Mouse (Mus musculus): Measurements from ENCODE around the gene Zbtb40. TPM values are rescaled to one million over a fixed set of nuclear protein-coding genes. Genes with fewer than 3 reads are reported as not detected.

Gene Zbtb40
- polyA plus RNA-seq, 1 experiment from 2014 or later = 3.5 TPM

- H3K27me3 ChIP-seq (ENCODE audit: control insufficient read depth, insufficient read depth, low read length) = peaks cover 38% of the 10 kb centered on the region
- no peak overlapping the region for H3K4me2 ChIP-seq (ENCODE audit: low read depth, low read length)
- no peak overlapping the region for H3K4me3 ChIP-seq (replicated peaks; ENCODE audit: low read length)
- no peak overlapping the region for H3K27ac ChIP-seq (ENCODE audit: low read length)
- no peak overlapping the region for H3K9ac ChIP-seq (ENCODE audit: low read length)
- 34% methylated on average over 9 of the region's 9 CpGs for WGBS
- no peak for ATAC-seq (ENCODE audit: insufficient read depth, low FRiP score)
- no peaks in the 10 kb centered on the region for H3K9me3 ChIP-seq (replicated peaks; ENCODE audit: control insufficient read depth, low read length)
- peaks cover 26% of the 10 kb centered on the region for H3K4me1 ChIP-seq (ENCODE audit: control insufficient read depth, insufficient read depth, low read length)
- H3K36me3 ChIP-seq (ENCODE audit: control insufficient read depth, insufficient read depth, low read length) = no peaks in the 10 kb centered on the region
These were observed 88.0 kb downstream of the Zbtb40 start for GRCm38 (mm10) chr4:136960581-136960980.

- Histone ChIP-seq H3K27ac (ENCODE audit: low read length) (no peak overlapping the region), H3K4me2 (ENCODE audit: low read depth, low read length) (no peak overlapping the region), H3K9me3 (replicated peaks; ENCODE audit: control insufficient read depth, low read length) (no peaks in the 10 kb centered on the region), H3K9ac (ENCODE audit: low read length) (no peak overlapping the region), H3K4me1 (ENCODE audit: control insufficient read depth, insufficient read depth, low read length) (peaks cover 26% of the 10 kb centered on the region), H3K27me3 (ENCODE audit: control insufficient read depth, insufficient read depth, low read length) (peaks cover 43% of the 10 kb centered on the region), H3K4me3 (replicated peaks; ENCODE audit: low read length) (no peak overlapping the region), H3K36me3 (ENCODE audit: control insufficient read depth, insufficient read depth, low read length) (no peaks in the 10 kb centered on the region)
- no peak for ATAC-seq (ENCODE audit: insufficient read depth, low FRiP score)
- 26% methylated on average over 3 of the region's 3 CpGs for WGBS
These were observed 88.5 kb downstream of the Zbtb40 start for GRCm38 (mm10) chr4:136960068-136960467.

DNA sequence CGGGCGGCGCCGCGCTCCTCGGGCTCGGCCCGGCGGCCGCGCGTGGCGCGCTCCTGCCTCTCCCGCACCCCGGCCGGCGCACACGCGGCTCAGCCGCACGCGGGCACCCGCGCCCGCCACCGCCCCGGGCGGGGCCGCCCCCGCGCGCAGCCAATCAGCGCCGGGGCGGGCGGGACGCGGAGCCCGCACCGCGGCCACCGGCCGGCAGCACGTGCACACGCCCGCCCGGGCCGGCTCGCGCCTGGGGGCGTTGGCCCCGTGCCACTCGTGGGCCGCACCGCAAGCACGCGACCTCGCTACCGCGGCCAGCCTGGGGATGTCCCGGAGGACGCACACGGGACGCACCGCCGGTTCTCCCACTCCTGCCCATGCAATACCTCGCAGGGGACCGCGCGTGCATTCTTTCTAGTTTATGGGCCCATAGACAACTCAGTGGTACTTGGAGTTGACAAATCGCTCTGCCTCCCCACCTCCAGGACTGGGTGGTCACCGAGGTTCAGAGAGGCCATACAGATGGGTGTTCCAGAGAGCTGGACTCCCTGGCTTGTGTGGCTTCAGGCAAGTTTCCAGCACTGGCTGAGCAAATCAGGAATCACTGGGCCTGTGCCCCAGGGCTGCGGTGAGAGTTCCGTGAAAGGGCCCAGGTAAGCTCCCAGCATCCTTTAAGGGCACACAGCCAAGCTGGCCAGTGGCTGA is 91.7 kb downstream of the Zbtb40 start, which contains the start of gene Epha8:
TSS of gene Epha8 (minus strand) at position 66 of the 696 bp plus-strand sequence.
- Histone ChIP-seq H3K4me2 (ENCODE audit: low read depth, low read length) (peak within 1 kb of the TSS; percentile 84), H3K36me3 (ENCODE audit: control insufficient read depth, insufficient read depth, low read length) (no peaks in the 10 kb centered on the region), H3K9ac (ENCODE audit: low read length) (peak within 1 kb of the TSS; percentile 57), H3K4me1 (ENCODE audit: control insufficient read depth, insufficient read depth, low read length) (peaks cover 15% of the 10 kb centered on the region), H3K9me3 (replicated peaks; ENCODE audit: control insufficient read depth, low read length) (no peaks in the 10 kb centered on the region), H3K27me3 (ENCODE audit: control insufficient read depth, insufficient read depth, low read length) (peaks cover 47% of the 10 kb centered on the region), H3K27ac (ENCODE audit: low read length) (no peak within 1 kb of the TSS), H3K4me3 (replicated peaks; ENCODE audit: low read length) (peak within 1 kb of the TSS; percentile 48)
- WGBS = under 1% methylated on average over 60 of the region's 75 CpGs
- ATAC-seq (ENCODE audit: insufficient read depth, low FRiP score) = peak; percentile 7

DNA sequence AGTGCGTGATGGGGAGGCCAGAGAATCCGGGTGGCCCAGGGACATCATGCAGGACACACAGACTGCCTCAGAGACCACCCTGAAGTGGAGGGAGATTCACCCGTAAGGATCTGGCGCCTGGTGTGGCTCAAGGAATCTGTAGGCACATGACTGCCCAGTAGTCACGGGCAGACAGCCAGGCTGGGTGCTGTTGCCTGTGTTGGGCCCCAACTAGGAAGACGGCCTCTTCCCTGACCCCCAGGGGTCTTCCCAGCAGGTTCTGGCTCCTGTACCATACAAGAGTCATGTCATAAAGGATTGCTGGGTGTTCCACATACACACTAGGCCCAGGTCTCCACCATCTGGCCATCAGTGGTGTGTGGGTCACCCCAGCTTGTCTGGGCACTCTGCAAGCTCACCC is 94.0 kb downstream of the Zbtb40 start:
- WGBS = 60% methylated on average over 6 of the region's 6 CpGs
- H3K4me3 ChIP-seq (replicated peaks; ENCODE audit: low read length) = no peak overlapping the region
- no peaks in the 10 kb centered on the region for H3K36me3 ChIP-seq (ENCODE audit: control insufficient read depth, insufficient read depth, low read length)
- H3K9me3 ChIP-seq (replicated peaks; ENCODE audit: control insufficient read depth, low read length) = no peaks in the 10 kb centered on the region
- H3K4me2 ChIP-seq (ENCODE audit: low read depth, low read length) = no peak overlapping the region
- 0 out of 2 replicates have a peak, but pooled peaks cover 2% of the 10 kb centered on the region for H3K4me1 ChIP-seq (ENCODE audit: control insufficient read depth, insufficient read depth, low read length)
- no peak overlapping the region for H3K9ac ChIP-seq (ENCODE audit: low read length)
- ATAC-seq (ENCODE audit: insufficient read depth, low FRiP score) = no peak
- H3K27me3 ChIP-seq (ENCODE audit: control insufficient read depth, insufficient read depth, low read length) = peaks cover 47% of the 10 kb centered on the region
- no peak overlapping the region for H3K27ac ChIP-seq (ENCODE audit: low read length)

DNA sequence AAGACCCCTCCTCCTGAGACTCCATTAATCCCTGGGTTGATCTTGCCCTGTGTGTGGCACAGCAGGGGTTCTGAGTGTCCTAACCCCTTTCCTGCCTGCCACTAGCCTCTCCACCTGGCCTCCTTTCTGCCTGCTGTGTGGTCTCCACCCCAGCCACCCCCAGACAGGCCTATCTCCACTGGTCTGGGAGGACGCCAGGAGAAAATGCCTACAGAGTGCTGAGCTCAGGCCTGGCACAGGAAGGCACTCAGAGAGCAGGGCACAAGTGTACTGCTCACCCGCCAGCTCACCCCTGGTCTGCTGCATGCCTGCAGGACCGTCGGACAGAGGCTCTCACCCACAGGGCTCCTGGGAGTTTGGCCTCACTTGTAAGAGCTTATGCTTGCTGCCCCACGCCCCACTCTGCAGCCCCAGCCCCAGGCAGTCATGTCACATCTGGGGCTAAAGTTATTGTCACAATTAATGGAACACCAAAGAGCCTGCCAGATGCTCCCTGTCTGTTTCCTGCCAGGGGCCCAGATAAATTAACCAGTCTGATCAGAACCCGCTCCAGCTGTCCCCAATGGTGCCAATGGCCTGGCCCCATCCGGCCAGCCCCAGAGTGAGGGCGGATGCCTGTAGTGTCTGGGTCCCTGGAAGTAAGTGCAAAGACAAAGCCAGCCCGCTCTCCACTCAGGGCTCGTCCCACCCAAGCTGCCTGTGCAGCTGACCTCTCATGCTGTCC is 99.2 kb downstream of the Zbtb40 start:
- Histone ChIP-seq H3K9me3 (replicated peaks; ENCODE audit: control insufficient read depth, low read length) (no peaks in the 10 kb centered on the region), H3K36me3 (ENCODE audit: control insufficient read depth, insufficient read depth, low read length) (no peaks in the 10 kb centered on the region), H3K4me2 (ENCODE audit: low read depth, low read length) (no peak overlapping the region), H3K27me3 (ENCODE audit: control insufficient read depth, insufficient read depth, low read length) (peaks cover 5% of the 10 kb centered on the region; the same call in 1 of the 2 replicates), H3K4me3 (replicated peaks; ENCODE audit: low read length) (no peak overlapping the region), H3K4me1 (ENCODE audit: control insufficient read depth, insufficient read depth, low read length) (no peaks in the 10 kb centered on the region), H3K9ac (ENCODE audit: low read length) (no peak overlapping the region), H3K27ac (ENCODE audit: low read length) (no peak overlapping the region)
- 49% methylated on average over 10 of the region's 10 CpGs for WGBS
- peak; percentile 21; the same call in 1 of the 2 replicates for ATAC-seq (ENCODE audit: insufficient read depth, low FRiP score)

DNA sequence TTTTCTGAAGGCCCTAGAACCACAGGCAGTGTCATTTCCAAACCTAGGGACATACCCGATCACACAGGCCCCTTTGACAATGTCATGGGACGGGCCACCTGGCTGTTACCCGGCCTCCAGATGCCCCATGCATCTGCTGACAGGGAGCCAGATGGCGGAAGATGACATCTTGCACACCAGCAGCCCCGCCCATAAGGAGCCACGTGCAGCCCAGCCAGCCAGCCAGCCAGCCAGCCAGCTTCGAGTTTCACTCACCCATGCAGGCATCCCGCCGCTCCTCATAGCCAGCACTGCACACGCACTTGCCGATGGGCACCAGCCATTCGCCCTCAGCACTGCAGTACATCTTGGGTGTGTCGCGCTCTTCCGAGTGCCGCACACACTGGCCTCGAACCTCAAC is 103.2 kb downstream of the Zbtb40 start:
- Histone ChIP-seq H3K9ac (ENCODE audit: low read length) (no peak overlapping the region), H3K9me3 (replicated peaks; ENCODE audit: control insufficient read depth, low read length) (no peaks in the 10 kb centered on the region), H3K36me3 (ENCODE audit: control insufficient read depth, insufficient read depth, low read length) (no peaks in the 10 kb centered on the region), H3K27ac (ENCODE audit: low read length) (no peak overlapping the region), H3K4me2 (ENCODE audit: low read depth, low read length) (no peak overlapping the region), H3K27me3 (ENCODE audit: control insufficient read depth, insufficient read depth, low read length) (peaks cover 4% of the 10 kb centered on the region; the same call in 1 of the 2 replicates), H3K4me1 (ENCODE audit: control insufficient read depth, insufficient read depth, low read length) (0 out of 2 replicates have a peak, but pooled peaks cover 5% of the 10 kb centered on the region), H3K4me3 (replicated peaks; ENCODE audit: low read length) (no peak overlapping the region)
- WGBS = 63% methylated on average over 17 of the region's 17 CpGs
- ATAC-seq (ENCODE audit: insufficient read depth, low FRiP score) = no peak

GRCm38 (mm10) chr4:136944558-136945350 is 103.8 kb downstream of the Zbtb40 start:
- Histone ChIP-seq H3K4me2 (ENCODE audit: low read depth, low read length) (no peak overlapping the region), H3K4me3 (replicated peaks; ENCODE audit: low read length) (no peak overlapping the region), H3K27me3 (ENCODE audit: control insufficient read depth, insufficient read depth, low read length) (peaks cover 4% of the 10 kb centered on the region; the same call in 1 of the 2 replicates), H3K9me3 (replicated peaks; ENCODE audit: control insufficient read depth, low read length) (no peaks in the 10 kb centered on the region), H3K36me3 (ENCODE audit: control insufficient read depth, insufficient read depth, low read length) (no peaks in the 10 kb centered on the region), H3K27ac (ENCODE audit: low read length) (no peak overlapping the region), H3K9ac (ENCODE audit: low read length) (no peak overlapping the region), H3K4me1 (ENCODE audit: control insufficient read depth, insufficient read depth, low read length) (0 out of 2 replicates have a peak, but pooled peaks cover 5% of the 10 kb centered on the region)
- ATAC-seq (ENCODE audit: insufficient read depth, low FRiP score) = no peak
- 78% methylated on average over 11 of the region's 11 CpGs for WGBS

- Histone ChIP-seq H3K4me3 (replicated peaks; ENCODE audit: low read length) (no peak overlapping the region), H3K27me3 (ENCODE audit: control insufficient read depth, insufficient read depth, low read length) (peaks cover 4% of the 10 kb centered on the region; the same call in 1 of the 2 replicates), H3K36me3 (ENCODE audit: control insufficient read depth, insufficient read depth, low read length) (no peaks in the 10 kb centered on the region), H3K4me2 (ENCODE audit: low read depth, low read length) (no peak overlapping the region), H3K4me1 (ENCODE audit: control insufficient read depth, insufficient read depth, low read length) (0 out of 2 replicates have a peak, but pooled peaks cover 5% of the 10 kb centered on the region), H3K9me3 (replicated peaks; ENCODE audit: control insufficient read depth, low read length) (no peaks in the 10 kb centered on the region), H3K27ac (ENCODE audit: low read length) (no peak overlapping the region), H3K9ac (ENCODE audit: low read length) (no peak overlapping the region)
- WGBS = 15% methylated on average over 13 of the region's 13 CpGs
- no peak for ATAC-seq (ENCODE audit: insufficient read depth, low FRiP score)
These were observed 105.4 kb downstream of the Zbtb40 start for GRCm38 (mm10) chr4:136943175-136943574.
